Mouse (Mus musculus) common myeloid progenitor, adult 5-6 weeks (primary cell): ENCODE results near the gene Ly6g6f. TPM values are rescaled to one million over a fixed set of nuclear protein-coding genes. Genes with fewer than 3 reads are reported as not detected.
"Not testable (repeated sequence)": the region's sequence is repeated elsewhere in the genome, so short reads cannot be mapped to it uniquely, and the experiment has no call there.

Source experiments
- ATAC-seq: replicated peaks from 2 replicates; pipeline ENCODE4 v1.8.0; 2016; ENCODE audit warnings: low read depth, mild to moderate bottlenecking, moderate TSS enrichment, inconsistent platforms; ENCODE audit not compliant: poor library complexity, severe bottlenecking
- total RNA-seq: library from RNA; stranded (forward); fragments of 200-1000, 187-1606 nt; gene quantifications from 2 replicates; pipeline ENCODE4 v1.2.3, GENCODE M21; 2017

The Ly6g6f gene
- total RNA-seq: not detected in 2 replicates

DNA sequence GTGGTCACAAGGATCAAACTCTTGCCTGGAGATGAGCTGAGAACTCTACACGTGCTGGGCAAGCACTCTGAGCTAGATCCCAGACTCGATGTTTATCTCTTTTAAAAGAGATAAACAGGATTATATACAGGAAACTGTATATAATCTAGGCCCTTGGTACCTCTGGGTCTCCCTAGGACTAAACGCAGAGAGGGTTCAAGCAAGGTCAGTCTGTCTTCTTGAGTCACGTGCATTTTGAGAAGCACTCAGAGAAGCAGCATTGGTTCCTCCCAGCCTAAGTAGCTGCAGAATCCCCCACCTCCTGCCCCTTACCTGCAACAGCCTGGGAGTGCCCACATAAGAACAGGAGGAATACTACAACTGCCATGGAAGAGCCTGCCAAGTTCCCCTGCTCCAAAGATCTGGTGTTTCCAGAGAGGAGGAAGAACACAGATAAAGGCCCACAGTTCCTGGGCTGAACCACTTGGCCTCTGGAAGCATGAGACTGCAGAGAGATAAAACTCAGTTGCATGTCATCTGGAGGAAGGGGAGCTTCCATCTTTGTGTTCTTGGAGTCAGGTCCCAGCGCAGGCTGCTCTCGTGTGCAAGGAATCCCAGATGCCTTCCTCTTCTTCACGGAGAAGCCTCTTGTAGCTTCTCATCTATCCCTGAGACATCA, at the start of gene Ly6g6f:
Gene Ly6g6f (minus strand): TSS at position 403 of the 658 bp plus-strand sequence.
- no peak for ATAC-seq

DNA sequence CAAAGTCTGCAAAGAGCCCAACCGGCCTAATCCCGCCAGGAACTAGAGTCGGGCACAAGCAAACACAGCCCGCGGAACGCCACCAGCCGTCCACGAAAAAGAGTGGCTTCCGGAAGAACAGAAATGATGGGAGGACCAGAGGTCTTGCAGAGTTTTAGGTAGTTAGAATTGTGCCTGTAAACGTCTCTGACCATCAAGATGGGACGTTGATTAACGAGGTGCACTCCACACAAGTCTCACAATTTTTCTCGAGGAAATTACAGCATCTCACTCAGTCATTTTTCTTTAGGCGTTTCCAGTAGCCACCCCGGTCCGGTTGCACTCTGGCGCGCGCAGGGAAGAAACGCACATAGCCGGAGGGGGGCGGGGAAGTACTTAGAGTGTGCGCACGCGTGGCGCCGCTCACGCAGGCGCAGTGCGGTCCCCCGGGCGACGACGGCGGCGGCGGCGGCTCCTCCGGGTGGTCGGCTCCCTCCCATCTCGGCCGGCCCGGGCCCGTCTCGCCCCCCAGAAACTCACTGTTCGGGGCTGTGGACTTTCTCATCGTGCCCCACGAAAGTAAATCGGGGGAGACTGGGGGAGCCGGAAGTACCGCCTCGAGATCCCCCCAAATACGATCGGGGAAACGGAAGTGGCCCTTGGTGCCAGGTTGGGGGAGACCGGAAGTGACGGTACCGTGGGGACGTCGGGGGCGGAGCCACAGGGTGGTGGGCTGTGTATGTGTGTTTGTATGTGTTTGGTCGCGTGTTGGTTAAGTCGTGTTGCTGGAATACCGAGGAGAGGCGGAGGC, 49.6 kb upstream of the Ly6g6f start, which contains the start of gene Bag6:
Gene Bag6 (plus strand): TSS at position 378 of the 790 bp plus-strand sequence.
- peak; percentile 78 for ATAC-seq

DNA sequence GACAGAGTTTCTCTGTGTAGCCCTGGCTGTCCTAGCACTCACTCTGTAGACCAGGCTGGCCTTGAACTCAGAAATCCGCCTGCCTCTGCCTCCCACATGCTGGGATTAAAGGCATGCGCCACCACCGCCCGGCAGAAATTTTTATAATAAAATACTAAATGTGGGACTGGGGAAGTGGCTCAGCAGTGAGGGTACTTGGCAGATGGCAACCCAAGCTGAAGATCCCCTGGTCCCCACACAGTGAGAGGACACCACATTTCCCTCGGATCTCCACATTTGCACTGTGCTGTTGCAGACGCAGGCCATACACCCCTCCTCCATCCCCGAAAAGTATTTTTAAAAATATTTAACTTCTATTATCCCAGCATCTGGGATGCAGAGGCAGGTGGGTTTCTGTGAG, 48.1 kb upstream of the Ly6g6f start:
- ATAC-seq: no peak

GRCm38 (mm10) chr17:35132174-35132560, 46.8 kb upstream of the Ly6g6f start:
- ATAC-seq: no peak

- ATAC-seq: no peak
Measured at GRCm38 (mm10) chr17:35131500-35132173, 46.2 kb upstream of the Ly6g6f start, which contains the start of gene Apom. Gene Apom, minus strand, starts transcription at chr17:35132050.

DNA sequence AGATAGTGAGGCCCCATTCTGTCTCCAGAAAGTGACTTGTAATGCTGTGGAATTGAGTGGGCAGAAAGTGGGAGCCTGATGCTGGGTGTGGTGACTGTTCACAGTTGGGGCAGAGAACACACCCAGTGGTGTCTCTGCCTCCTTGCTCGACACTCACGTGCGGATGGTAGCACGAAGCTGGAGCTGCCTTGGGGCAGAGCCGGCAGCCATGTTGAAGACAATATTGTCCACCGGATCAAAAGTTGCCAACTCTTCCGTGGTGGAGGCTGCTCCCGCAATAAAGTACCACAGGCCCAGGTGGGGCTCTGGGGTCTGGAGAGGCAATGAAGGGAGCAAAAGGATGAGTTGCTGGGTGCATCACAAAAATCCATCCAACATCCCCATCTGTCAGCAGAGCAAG, 45.6 kb upstream of the Ly6g6f start:
- ATAC-seq: no peak

GRCm38 (mm10) chr17:35128996-35129395, 43.6 kb upstream of the Ly6g6f start:
- ATAC-seq: no peak

DNA sequence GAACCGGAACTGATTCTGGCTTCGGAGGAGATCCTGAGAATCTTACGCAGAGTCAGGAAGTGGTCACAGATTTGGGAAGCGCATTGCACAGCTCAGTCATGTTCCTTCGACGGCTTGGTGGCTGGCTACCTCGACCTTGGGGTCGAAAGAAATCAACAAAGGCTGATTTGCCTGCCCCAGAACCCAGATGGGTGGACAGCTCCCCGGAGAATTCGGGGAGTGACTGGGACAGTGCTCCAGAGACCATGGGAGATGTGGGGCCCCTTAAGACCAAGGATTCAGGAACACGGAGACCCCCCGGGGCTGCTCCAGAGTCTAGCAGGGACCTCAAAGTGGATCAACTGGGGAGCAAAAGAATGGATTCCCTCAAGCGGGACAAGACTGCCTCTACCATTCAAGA, 41.6 kb upstream of the Ly6g6f start:
- no peak for ATAC-seq

DNA sequence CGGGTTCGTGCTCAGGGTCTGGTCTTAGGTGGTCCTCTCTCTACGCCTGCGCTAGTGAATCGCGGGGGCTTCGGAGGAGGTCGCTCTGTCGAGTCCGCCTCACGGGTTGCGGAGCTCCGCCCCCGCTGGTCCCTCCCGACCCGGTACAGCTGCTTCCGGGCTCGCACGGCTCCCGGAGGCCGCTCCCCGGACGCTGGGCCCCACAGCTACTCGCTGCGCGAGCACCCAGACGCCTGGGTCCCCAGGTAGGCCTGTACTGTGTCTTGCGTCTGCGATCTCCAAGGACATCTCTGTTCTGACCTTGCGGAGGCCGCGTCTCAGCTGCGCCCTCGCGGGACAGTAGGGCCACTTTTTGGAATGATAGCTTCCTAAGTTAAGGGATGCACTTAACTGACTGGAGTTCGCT, 40.8 kb upstream of the Ly6g6f start, which contains the start of gene D17H6S53E:
Gene D17H6S53E (plus strand): TSS at position 168 of the 406 bp plus-strand sequence.
- ATAC-seq: peak; percentile 33

- ATAC-seq: no peak
Measured at GRCm38 (mm10) chr17:35125578-35125977, 40.2 kb upstream of the Ly6g6f start.

GRCm38 (mm10) chr17:35125081-35125480, 39.7 kb upstream of the Ly6g6f start:
- no peak for ATAC-seq

DNA sequence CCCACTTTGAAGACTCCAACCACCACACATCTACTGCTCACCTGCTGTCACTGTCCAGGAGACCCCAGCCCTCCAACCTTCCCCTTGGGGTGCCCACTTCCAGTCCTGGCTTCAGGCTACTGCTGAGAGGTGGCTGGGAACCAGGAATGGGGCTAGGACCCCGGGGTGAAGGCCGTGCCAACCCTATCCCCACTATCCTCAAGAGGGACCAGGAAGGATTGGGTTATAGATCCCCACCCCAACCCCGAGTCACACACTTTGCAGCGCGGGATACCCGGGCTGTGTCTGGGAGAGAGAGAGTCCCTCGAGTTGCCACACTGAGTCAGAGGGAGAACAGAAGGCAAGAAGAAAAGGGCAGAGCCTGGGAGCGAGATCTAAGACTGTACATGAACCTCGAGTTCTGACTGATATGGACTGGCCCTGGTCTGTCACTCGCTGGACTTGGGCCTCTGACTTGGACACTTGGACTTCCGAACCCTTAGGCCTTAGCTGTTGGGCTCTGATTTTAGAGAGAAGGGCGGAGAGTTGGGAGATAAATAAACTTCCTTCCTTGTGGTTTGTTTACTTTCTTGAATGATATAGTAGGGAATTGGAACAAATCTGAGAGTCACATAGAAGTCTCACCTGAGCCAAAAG, 39.0 kb upstream of the Ly6g6f start:
- not testable (repeated sequence) for ATAC-seq

GRCm38 (mm10) chr17:35123287-35123686, 37.9 kb upstream of the Ly6g6f start:
- not testable (repeated sequence) for ATAC-seq

GRCm38 (mm10) chr17:35121871-35122303, 36.5 kb upstream of the Ly6g6f start, which contains the start of gene Csnk2b:
Gene Csnk2b, minus strand, starts transcription at chr17:35122053.
- ATAC-seq: peak; percentile 12

DNA sequence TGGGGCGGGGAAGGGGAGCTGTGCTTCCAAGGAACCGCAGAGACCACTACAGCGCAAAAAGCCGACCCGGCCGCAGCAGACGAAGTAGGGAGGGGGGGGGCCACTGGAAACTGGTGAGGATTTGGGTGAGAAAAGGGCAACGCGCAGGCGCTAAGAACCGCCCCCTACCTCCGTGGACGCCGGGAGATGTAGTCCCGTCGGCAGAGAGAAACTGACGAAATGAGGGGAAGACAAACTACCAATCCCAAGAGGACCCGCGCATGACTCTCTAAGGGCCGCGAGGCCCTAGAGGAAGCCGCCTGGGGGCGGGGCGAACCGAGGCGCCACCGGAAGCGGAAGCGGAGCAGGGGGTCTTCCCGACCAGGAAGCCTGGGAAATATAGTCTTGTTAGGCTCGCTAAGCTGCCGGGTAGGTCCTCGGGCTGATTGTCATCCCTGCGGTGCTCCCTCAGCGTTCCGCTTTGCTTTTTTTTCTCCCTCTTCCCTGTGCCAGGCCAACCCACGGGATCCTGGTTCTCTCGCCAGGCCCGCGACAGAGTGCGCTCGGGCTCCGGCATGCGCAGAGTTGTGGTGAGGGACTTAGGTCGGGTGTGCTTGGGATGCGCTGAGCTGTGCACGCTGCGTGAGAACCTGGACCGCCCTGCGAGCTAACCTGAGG, 35.9 kb upstream of the Ly6g6f start, which contains the start of gene Gpank1:
Gene Gpank1 (plus strand): TSS at position 313 of the 657 bp plus-strand sequence.
- peak; percentile 92 for ATAC-seq

- ATAC-seq: no peak
Measured at GRCm38 (mm10) chr17:35120745-35121142, 35.3 kb upstream of the Ly6g6f start.

DNA sequence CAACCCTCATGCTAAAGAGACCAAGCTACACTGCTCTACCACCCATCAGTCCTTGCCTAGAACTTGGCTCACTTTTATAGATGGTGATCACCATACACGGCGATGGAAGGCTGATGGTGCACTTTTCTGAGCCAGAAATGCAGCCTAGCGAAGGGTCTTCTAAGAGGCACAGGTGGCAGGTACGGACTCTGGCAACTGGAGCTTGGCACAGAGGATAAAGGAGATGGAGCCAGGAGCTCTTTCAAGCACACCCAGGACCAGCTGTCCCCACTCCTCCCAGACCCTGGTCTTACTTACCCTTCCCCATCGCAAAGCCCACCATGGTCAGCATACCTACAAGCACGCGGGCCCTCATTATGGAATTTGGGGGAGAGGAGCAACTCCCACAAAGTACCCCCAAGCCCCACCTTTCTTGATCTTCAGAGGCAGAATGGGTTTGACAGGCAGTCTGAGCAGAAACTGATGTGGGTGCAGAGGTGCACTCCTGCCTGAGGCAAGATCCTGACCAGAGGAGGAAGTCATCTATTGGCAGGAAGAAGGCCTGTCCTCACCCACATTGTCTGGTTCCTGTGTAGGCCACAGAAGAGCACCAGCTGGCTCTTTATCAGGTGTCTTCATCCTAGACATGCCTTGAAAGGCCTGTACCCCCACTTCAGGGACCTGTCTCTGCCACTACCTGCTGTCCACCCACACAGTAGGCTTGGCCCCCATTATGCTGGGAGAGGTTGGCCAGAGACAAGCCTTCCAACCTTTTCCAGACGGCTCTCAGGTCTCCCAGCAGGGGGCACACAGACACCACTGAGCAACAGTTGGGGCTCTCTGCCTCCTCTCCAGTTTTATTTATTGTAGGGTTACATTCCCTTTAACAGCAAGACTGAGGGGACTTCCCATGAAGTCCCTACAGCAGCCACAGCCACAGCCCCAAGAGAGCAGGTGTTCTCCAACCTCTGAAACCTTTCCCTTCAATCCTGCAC, 29.9 kb upstream of the Ly6g6f start, which contains the start of gene Ly6g5b:
Gene Ly6g5b (minus strand): TSS at position 383 of the 974 bp plus-strand sequence.
- peak; percentile 71 for ATAC-seq

GRCm38 (mm10) chr17:35111774-35112173, 26.4 kb upstream of the Ly6g6f start:
- ATAC-seq: no peak
